8 mouse cellular contexts compared by ENCODE assay signal in the genomic region with DNA sequence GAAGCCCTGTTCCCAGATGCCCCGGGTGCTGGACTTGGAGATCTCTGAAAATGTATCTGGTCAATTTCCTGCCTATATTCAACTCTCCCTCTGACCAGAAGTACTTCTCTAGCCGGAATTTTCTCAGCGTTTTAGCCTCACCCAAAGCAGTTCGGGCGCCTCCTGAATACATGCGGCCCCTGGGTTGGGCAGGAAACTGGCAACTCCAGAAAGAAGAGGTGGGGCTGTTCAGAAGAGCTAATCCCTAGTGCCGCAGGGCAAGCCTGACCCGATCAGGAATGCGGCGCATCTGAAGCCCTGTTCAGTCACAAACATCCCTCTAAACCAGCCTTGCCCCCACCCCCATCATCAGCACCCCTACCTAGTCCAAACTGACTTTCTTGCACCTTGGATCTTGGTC. TPM values are rescaled to one million over a fixed set of nuclear protein-coding genes. Genes with fewer than 3 reads are reported as not detected.
DNase-seq lines count a peak whose midpoint lies in the region; ATAC-seq lines count a peak whose summit lies in the region.

No protein-coding gene starts in this region.

- peak overlapping the region; percentile 100 for H3K9ac ChIP-seq in kidney, embryonic 16.5 days (replicated peaks; ENCODE audit: low read length)
- peak overlapping the region; percentile 95 for H3K9ac ChIP-seq in embryonic facial prominence, embryonic 11.5 days (replicated peaks; ENCODE audit: low read length)
- peak overlapping the region; percentile 43 for H3K9ac ChIP-seq in intestine, embryonic 15.5 days
- peak overlapping the region; percentile 96; the same call in 1 of the 2 replicates for H3K9ac ChIP-seq in midbrain, embryonic 15.5 days

- peak overlapping the region; percentile 97 for H3K4me3 ChIP-seq in kidney, embryonic 16.5 days (ENCODE audit: low read length)
- peak overlapping the region; percentile 76 for H3K4me3 ChIP-seq in embryonic facial prominence, embryonic 11.5 days (ENCODE audit: low read depth, low read length)
- H3K4me3 ChIP-seq in intestine, embryonic 15.5 days (replicated peaks): peak overlapping the region; percentile 90
- peak overlapping the region; percentile 97 for H3K4me3 ChIP-seq in midbrain, embryonic 15.5 days

- 2% methylated on average over 10 of the region's 10 CpGs for WGBS in kidney, embryonic 16.5 days
- under 1% methylated on average over 10 of the region's 10 CpGs for WGBS in embryonic facial prominence, embryonic 11.5 days
- under 1% methylated on average over 10 of the region's 10 CpGs for WGBS in intestine, embryonic 15.5 days
- under 1% methylated on average over 10 of the region's 10 CpGs for WGBS in midbrain, embryonic 15.5 days

- H3K27ac ChIP-seq in kidney, embryonic 16.5 days (ENCODE audit: low read length): peak overlapping the region; percentile 100
- peak overlapping the region; percentile 90 for H3K27ac ChIP-seq in embryonic facial prominence, embryonic 11.5 days (replicated peaks; ENCODE audit: low read depth, low read length)
- peak overlapping the region; percentile 99 for H3K27ac ChIP-seq in intestine, embryonic 15.5 days
- H3K27ac ChIP-seq in midbrain, embryonic 15.5 days: peak overlapping the region; percentile 98

- peaks cover 7% of the 10 kb centered on the region; the same call in 1 of the 2 replicates for H3K36me3 ChIP-seq in kidney, embryonic 16.5 days (ENCODE audit: insufficient read depth, low read length)
- H3K36me3 ChIP-seq in embryonic facial prominence, embryonic 11.5 days (replicated peaks; ENCODE audit: control insufficient read depth, insufficient read depth, low read depth, low read length): no peaks in the 10 kb centered on the region
- H3K36me3 ChIP-seq in intestine, embryonic 15.5 days: no peaks in the 10 kb centered on the region
- H3K36me3 ChIP-seq in midbrain, embryonic 15.5 days (replicated peaks): no peaks in the 10 kb centered on the region

- H3K4me1 ChIP-seq in kidney, embryonic 16.5 days (ENCODE audit: insufficient read depth, low read length): peaks cover 40% of the 10 kb centered on the region
- no peaks in the 10 kb centered on the region; the same call in 1 of the 2 replicates for H3K4me1 ChIP-seq in embryonic facial prominence, embryonic 11.5 days (ENCODE audit: control insufficient read depth, insufficient read depth, low read length)
- H3K4me1 ChIP-seq in intestine, embryonic 15.5 days (replicated peaks): peaks cover 35% of the 10 kb centered on the region
- H3K4me1 ChIP-seq in midbrain, embryonic 15.5 days: peaks cover 42% of the 10 kb centered on the region

- peak; percentile 25; the same call in 1 of the 2 replicates for ATAC-seq in kidney, embryonic 16.5 days (ENCODE audit: low FRiP score, low TSS enrichment)
- peak; percentile 26; the same call in 1 of the 2 replicates for ATAC-seq in embryonic facial prominence, embryonic 11.5 days (replicated peaks; ENCODE audit: insufficient number of reproducible peaks, low FRiP score, low TSS enrichment, low read depth)
- ATAC-seq in intestine, embryonic 15.5 days: peak; percentile 68
- peak; percentile 37 for ATAC-seq in midbrain, embryonic 15.5 days (replicated peaks)
- no peak for ATAC-seq in megakaryocyte-erythroid progenitor cell, adult 5-6 weeks (replicated peaks; ENCODE audit: low FRiP score, low TSS enrichment, poor library complexity, severe bottlenecking)

- no peak for DNase-seq in kidney, postnatal 14 days
- DNase-seq in embryonic facial prominence, embryonic 11.5 days (ENCODE audit: low spot score): peak; percentile 77
- no peak for DNase-seq in thymus, postnatal 25 days
- DNase-seq in ovary, postnatal 36 days (ENCODE audit: low spot score): no peak

- no peaks in the 10 kb centered on the region for H3K27me3 ChIP-seq in kidney, embryonic 16.5 days (ENCODE audit: insufficient read depth, low read length)
- H3K27me3 ChIP-seq in embryonic facial prominence, embryonic 11.5 days (ENCODE audit: control insufficient read depth, insufficient read depth, low read length): no peaks in the 10 kb centered on the region
- H3K27me3 ChIP-seq in intestine, embryonic 15.5 days (replicated peaks): no peaks in the 10 kb centered on the region
- H3K27me3 ChIP-seq in midbrain, embryonic 15.5 days (replicated peaks): no peaks in the 10 kb centered on the region

- H3K9me3 ChIP-seq in kidney, embryonic 16.5 days (ENCODE audit: low read length): no peaks in the 10 kb centered on the region
- no peaks in the 10 kb centered on the region for H3K9me3 ChIP-seq in embryonic facial prominence, embryonic 11.5 days (replicated peaks; ENCODE audit: control insufficient read depth, low read length)
- no peaks in the 10 kb centered on the region for H3K9me3 ChIP-seq in intestine, embryonic 15.5 days
- H3K9me3 ChIP-seq in midbrain, embryonic 15.5 days: no peaks in the 10 kb centered on the region

- peak overlapping the region; percentile 90 for H3K4me2 ChIP-seq in kidney, embryonic 16.5 days (replicated peaks; ENCODE audit: low read depth, low read length)
- H3K4me2 ChIP-seq in embryonic facial prominence, embryonic 11.5 days (ENCODE audit: low read depth, low read length): peak overlapping the region; percentile 92
- H3K4me2 ChIP-seq in intestine, embryonic 15.5 days (replicated peaks): peak overlapping the region; percentile 76
- H3K4me2 ChIP-seq in midbrain, embryonic 15.5 days: peak overlapping the region; percentile 94

RNA-seq across cellular contexts. Expression of gene Gm19426, which starts 0.7 kb away (rescaled TPM):
- polyA plus RNA-seq in kidney, embryonic 16.5 days (2015; fragmentation: Nextera tagmentation; extraction: Ambion mirVana): 9.8 and 10.9 TPM in 2 replicates
- 5.9 and 6.4 TPM in 2 replicates for polyA plus RNA-seq in embryonic facial prominence, embryonic 11.5 days (2014; fragmentation: Nextera tagmentation; extraction: Ambion mirVana)
- 5.5 and 6.1 TPM in 2 replicates for polyA plus RNA-seq in intestine, embryonic 15.5 days (2015; fragmentation: Nextera tagmentation; extraction: Ambion mirVana)
- 3.6 and 4.6 TPM in 2 replicates for polyA plus RNA-seq in midbrain, embryonic 15.5 days (2015; fragmentation: Nextera tagmentation; extraction: Ambion mirVana)
- total RNA-seq in megakaryocyte-erythroid progenitor cell, adult 5-6 weeks (2014; fragmentation: Nextera tagmentation): 0.98 TPM in 1 of 2 replicates, not detected in the other
- not detected in 2 replicates for total RNA-seq in megakaryocyte-erythroid progenitor cell, adult 5-6 weeks (2017)

RNA-seq across cellular contexts. Expression of gene Ypel4, which starts 10.3 kb away (rescaled TPM):
- 5.4 and 9.4 TPM in 2 replicates for polyA plus RNA-seq in kidney, embryonic 16.5 days (2015; fragmentation: Nextera tagmentation; extraction: Ambion mirVana)
- 6.2 and 6.6 TPM in 2 replicates for polyA plus RNA-seq in embryonic facial prominence, embryonic 11.5 days (2014; fragmentation: Nextera tagmentation; extraction: Ambion mirVana)
- polyA plus RNA-seq in intestine, embryonic 15.5 days (2015; fragmentation: Nextera tagmentation; extraction: Ambion mirVana): 5.1 and 6.0 TPM in 2 replicates
- 27.5 and 28.0 TPM in 2 replicates for polyA plus RNA-seq in midbrain, embryonic 15.5 days (2015; fragmentation: Nextera tagmentation; extraction: Ambion mirVana)
- 0.39 and 1.6 TPM in 2 replicates for total RNA-seq in megakaryocyte-erythroid progenitor cell, adult 5-6 weeks (2014; fragmentation: Nextera tagmentation)
- 3.7 TPM in 1 of 2 replicates, not detected in the other for total RNA-seq in megakaryocyte-erythroid progenitor cell, adult 5-6 weeks (2017)

RNA-seq across cellular contexts. Expression of gene Clp1, which starts 17.0 kb away (rescaled TPM):
- polyA plus RNA-seq in kidney, embryonic 16.5 days (2015; fragmentation: Nextera tagmentation; extraction: Ambion mirVana): 31.1 and 32.1 TPM in 2 replicates
- 58.5 and 61.1 TPM in 2 replicates for polyA plus RNA-seq in embryonic facial prominence, embryonic 11.5 days (2014; fragmentation: Nextera tagmentation; extraction: Ambion mirVana)
- 26.3 and 26.7 TPM in 2 replicates for polyA plus RNA-seq in intestine, embryonic 15.5 days (2015; fragmentation: Nextera tagmentation; extraction: Ambion mirVana)
- 24.4 and 25.2 TPM in 2 replicates for polyA plus RNA-seq in midbrain, embryonic 15.5 days (2015; fragmentation: Nextera tagmentation; extraction: Ambion mirVana)
- total RNA-seq in megakaryocyte-erythroid progenitor cell, adult 5-6 weeks (2014; fragmentation: Nextera tagmentation): 35.4 and 38.0 TPM in 2 replicates
- 43.8 and 46.5 TPM in 2 replicates for total RNA-seq in megakaryocyte-erythroid progenitor cell, adult 5-6 weeks (2017)

RNA-seq across cellular contexts. Expression of gene Zdhhc5, which starts 29.1 kb away (rescaled TPM):
- 30.4 and 30.6 TPM in 2 replicates for polyA plus RNA-seq in kidney, embryonic 16.5 days (2015; fragmentation: Nextera tagmentation; extraction: Ambion mirVana)
- 25.4 and 25.5 TPM in 2 replicates for polyA plus RNA-seq in embryonic facial prominence, embryonic 11.5 days (2014; fragmentation: Nextera tagmentation; extraction: Ambion mirVana)
- 24.6 and 26.5 TPM in 2 replicates for polyA plus RNA-seq in intestine, embryonic 15.5 days (2015; fragmentation: Nextera tagmentation; extraction: Ambion mirVana)
- polyA plus RNA-seq in midbrain, embryonic 15.5 days (2015; fragmentation: Nextera tagmentation; extraction: Ambion mirVana): 19.0 and 19.9 TPM in 2 replicates
- 37.6 and 44.6 TPM in 2 replicates for total RNA-seq in megakaryocyte-erythroid progenitor cell, adult 5-6 weeks (2014; fragmentation: Nextera tagmentation)
- total RNA-seq in megakaryocyte-erythroid progenitor cell, adult 5-6 weeks (2017): 23.9 and 37.0 TPM in 2 replicates

RNA-seq across cellular contexts. Expression of gene Serping1, which starts 31.1 kb away (rescaled TPM):
- polyA plus RNA-seq in kidney, embryonic 16.5 days (2015; fragmentation: Nextera tagmentation; extraction: Ambion mirVana): 115 and 119 TPM in 2 replicates
- 21.0 and 22.4 TPM in 2 replicates for polyA plus RNA-seq in embryonic facial prominence, embryonic 11.5 days (2014; fragmentation: Nextera tagmentation; extraction: Ambion mirVana)
- 59.7 and 60.5 TPM in 2 replicates for polyA plus RNA-seq in intestine, embryonic 15.5 days (2015; fragmentation: Nextera tagmentation; extraction: Ambion mirVana)
- polyA plus RNA-seq in midbrain, embryonic 15.5 days (2015; fragmentation: Nextera tagmentation; extraction: Ambion mirVana): 32.9 and 37.0 TPM in 2 replicates
- not detected in 2 replicates for total RNA-seq in megakaryocyte-erythroid progenitor cell, adult 5-6 weeks (2014; fragmentation: Nextera tagmentation)
- total RNA-seq in megakaryocyte-erythroid progenitor cell, adult 5-6 weeks (2017): not detected in 2 replicates

Comparison
In these comparisons a context has a peak if more than half of its experiments do, and no peak if none do; other contexts are left out.
1. H3K9ac ChIP-seq: peak in every context shown above with its lines; median percentile 100 in kidney, embryonic 16.5 days; 96 in midbrain, embryonic 15.5 days; 95 in embryonic facial prominence, embryonic 11.5 days; 43 in intestine, embryonic 15.5 days.